Mouse (Mus musculus) forelimb bud, embryonic 11.5 days (tissue): ENCODE measurements at regions not wholly inside any gene's neighbourhood (a gene's known extent, or its start where the extent isn't known, plus 50 kb on each side); places are given as distances from the start of the nearest gene placed in this dataset.

ENCODE experiments used
- DNase-seq: peaks from one replicate; pipeline ENCODE4 v3.0.0-alpha.2; 2012; ENCODE audit warnings: low read depth, low spot score

DNA sequence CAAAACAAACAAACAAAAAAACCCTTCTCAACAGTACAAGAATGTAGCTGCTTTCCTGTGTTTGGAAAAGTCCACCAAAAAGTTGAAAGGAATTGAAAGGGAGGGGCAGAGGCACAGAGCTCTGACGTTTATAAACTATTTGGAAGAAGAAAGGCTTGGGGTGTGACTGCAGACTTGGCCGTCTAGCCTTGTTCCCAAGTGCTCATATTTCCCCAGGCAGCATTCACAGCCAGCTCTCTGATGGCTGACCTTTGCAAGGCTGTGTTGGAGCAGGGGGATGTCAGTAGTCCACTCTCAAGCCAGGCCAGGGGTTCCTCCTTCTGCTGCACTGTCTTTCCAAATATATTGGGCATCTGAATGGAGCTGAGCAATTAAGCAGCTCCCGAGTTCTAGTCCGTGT is 534.5 kb downstream of the 1700129C05Rik start:
- no peak for DNase-seq

GRCm38 (mm10) chr14:58607734-58608133 is 535.0 kb downstream of the 1700129C05Rik start:
- no peak for DNase-seq

DNA sequence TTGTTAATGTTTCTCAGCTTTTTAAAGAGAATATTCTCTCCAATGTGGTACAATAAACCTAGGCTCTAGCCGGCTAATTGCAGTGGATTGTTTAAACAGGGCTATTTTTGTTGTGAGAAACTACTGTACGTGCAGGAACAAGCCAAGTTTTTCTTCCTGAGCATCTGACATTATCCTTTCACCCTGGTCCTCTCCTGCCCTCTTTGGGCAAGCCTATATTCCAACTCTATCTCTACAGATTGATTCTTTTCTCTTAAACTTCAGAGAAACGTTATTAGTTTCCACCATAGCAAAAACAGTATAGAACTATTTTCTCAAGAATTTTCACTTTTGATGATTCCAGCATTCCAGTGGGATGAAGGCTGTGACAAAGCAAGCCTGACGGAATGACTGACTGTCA is 535.2 kb downstream of the Fgf9 start:
- no peak for DNase-seq

DNA sequence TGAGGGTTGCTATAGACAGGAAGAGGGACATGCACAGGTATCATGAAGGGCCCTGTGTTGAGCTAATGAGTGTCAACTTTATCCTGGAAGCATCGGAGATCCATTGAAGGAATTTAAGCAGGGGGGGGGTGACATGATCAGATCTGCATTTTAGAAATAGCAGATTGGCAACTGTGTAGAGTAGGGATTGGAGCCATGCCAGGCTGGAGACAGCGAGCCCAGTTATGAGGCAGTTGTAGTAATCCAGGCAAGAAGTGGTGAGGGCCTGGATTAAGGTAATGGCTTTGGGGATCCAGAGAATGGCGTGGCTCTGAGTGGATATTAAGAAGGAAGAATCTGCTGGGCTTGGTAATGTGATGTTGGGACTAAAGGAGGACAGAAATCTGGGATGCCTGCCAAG is 528.5 kb downstream of the Fgf9 start:
- DNase-seq = no peak

DNA sequence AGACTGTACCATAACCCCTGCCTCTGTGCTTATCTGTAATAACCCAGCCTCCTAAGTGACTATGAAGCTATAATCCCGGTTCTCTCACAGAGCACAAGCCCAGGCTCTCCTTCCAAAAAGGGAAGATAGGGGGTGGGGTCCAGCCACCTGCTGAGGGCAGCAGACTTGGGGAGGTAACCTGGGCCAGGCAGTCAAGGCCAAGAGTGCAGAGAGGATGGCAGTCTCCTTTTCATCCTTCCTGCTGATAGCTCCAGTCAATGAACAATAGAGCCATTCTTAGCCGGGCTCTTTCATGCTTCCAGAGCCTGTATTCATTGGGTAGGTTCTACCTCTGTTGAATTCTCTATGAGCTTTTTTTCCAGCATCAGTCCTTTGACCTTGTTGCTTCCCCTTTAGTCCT is 527.5 kb downstream of the Fgf9 start:
- DNase-seq = no peak

- no peak for DNase-seq
Observed at GRCm38 (mm10) chr14:58596936-58597335, 526.6 kb downstream of the Fgf9 start.

DNA sequence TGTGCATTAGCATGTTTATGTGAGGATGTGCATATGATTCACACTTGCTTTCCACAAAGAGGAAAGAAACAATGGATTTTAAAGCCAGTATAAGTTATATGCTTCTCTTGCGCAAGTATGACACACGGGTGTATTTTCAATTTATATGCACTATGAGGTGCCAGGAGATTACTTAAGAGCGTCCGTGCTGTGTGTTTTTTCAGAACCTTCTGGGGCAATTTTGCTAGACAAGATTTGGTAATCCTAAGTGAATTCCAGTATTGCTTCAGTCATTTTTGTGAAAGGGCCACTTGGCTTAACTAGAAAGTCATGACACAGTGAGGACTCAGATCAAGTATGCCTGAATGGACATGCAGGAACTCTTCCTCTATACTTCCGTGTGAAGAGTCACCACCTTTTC is 511.5 kb downstream of the Fgf9 start:
- DNase-seq = no peak

DNA sequence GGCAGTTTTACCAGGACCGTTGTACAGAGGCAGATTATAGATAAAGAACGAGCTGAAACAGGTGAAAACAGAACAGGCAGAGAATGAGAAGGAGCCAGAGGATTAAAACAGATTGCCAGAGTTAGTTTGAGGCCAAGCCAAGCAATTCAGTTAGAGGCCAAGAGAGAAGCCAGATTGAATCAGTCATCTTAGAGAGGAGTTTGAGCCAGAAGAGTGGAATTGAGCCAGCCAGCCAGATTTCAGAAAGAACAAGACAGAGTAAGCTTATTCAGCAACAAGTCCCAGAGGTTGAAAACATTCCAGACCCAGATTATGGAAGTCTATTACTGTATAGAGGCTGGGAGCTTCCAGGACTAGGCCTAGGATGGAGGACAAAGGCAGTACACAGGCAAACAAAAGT is 499.7 kb downstream of the Fgf9 start:
- DNase-seq = no peak

GRCm38 (mm10) chr14:58567472-58567871 is 497.1 kb downstream of the Fgf9 start:
- no peak for DNase-seq

GRCm38 (mm10) chr14:58563082-58563481 is 492.7 kb downstream of the Fgf9 start:
- no peak for DNase-seq

GRCm38 (mm10) chr14:58550785-58551184 is 480.4 kb downstream of the Fgf9 start:
- DNase-seq = no peak

GRCm38 (mm10) chr14:58545778-58546177 is 475.4 kb downstream of the Fgf9 start:
- DNase-seq = no peak

- DNase-seq = no peak
Observed at GRCm38 (mm10) chr14:58543140-58543767, 472.9 kb downstream of the Fgf9 start.

GRCm38 (mm10) chr14:58538135-58538534 is 467.8 kb downstream of the Fgf9 start:
- peak; percentile 19 for DNase-seq

DNA sequence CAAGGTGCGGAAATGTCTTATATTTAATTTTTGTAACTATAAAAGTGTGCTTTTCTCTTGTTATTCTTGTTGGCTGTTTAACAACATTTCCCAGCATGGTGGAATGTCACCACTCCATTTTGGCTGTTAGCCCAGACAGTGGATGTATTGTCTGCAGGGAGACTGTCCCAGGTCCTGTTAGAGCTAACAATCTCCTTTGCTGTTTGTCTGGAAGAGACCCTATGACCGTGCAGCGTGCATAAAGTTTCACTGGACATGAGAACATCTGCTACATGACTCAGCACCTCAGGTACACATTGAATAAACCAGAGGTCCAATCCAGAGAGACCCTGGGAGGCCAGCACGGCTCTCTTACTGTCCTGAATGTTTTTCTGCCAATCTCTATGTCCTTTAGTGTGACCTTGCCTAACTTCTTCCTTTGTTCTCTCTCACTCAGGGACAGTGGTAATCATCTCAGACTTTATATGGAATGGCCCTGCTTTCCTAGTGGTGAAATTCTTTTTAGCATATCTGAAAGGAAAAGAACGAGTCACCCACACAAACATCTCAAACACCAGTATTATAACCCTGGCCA is 450.7 kb downstream of the Fgf9 start:
- DNase-seq = no peak

- DNase-seq = no peak
Observed at GRCm38 (mm10) chr14:58520384-58520783, 450.0 kb downstream of the Fgf9 start.

- DNase-seq = no peak
Observed at GRCm38 (mm10) chr14:58519086-58519485, 448.7 kb downstream of the Fgf9 start.

GRCm38 (mm10) chr14:58516543-58516942 is 446.2 kb downstream of the Fgf9 start:
- DNase-seq = no peak

DNA sequence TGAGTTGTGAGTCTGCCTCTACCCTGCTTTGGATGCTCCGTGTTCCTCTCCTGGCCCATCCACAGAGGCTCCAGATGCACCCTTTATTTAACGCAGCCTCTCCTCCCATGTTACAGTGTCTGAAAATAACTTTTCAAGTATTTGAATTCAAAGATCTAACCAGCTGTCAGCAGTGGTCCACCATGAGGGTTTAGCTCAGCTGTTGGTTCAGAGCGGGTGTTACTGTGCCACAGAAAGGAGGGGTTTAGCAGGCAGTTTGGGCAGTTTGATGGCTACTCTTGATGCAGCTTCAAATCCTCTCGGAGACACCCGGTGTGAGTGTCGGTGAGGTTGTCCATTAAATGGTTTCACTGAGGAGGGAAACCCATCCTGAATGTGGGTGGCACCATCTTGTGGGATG is 441.8 kb downstream of the Fgf9 start:
- DNase-seq = no peak

DNA sequence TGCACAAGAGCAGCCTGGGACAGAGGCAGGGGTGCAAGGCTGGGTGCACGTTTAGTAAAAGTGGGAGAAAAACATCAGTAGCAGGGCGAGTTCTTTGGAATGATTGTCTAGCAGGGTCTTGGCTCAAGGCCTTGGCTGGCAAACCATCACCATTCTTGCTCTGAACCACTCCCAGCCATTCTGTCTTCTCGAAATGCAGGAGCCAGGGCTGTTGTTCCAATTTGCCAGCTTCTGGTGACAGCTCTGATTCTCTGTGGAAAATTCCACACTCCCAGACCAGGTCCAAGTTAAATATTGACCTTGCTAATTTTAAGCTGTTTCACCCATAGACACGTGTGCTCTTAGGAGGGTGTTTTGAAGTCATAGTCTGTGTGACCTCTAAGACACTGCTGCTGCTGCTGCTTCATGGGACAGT is 441.2 kb downstream of the Fgf9 start:
- no peak for DNase-seq

GRCm38 (mm10) chr14:58510790-58511189 is 440.4 kb downstream of the Fgf9 start:
- DNase-seq = no peak

DNA sequence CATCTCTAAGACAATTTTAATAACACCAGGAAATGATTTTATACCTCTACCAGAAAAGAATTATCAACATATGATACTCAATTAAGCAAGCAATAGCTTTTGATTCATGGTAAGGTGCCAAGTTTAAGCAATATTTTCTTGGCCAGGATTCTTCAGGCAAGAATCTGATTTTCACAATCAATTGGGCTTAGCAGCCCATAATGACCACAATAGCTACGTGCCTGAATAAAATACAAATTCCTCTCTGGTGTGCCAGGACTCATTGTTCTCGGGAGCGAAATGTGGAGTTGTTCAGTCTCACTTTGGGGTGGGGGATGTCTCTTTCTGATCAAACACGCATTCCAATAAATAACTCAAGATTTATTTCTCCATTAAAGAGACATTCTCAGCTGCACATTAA is 438.8 kb downstream of the Fgf9 start:
- DNase-seq = no peak

GRCm38 (mm10) chr14:58506490-58506889 is 436.1 kb downstream of the Fgf9 start:
- DNase-seq = no peak

- no peak for DNase-seq
Observed at GRCm38 (mm10) chr14:58505841-58506240, 435.5 kb downstream of the Fgf9 start.
